Mouse (Mus musculus): ENCODE data around the gene Wtip. TPM values are rescaled to one million over a fixed set of nuclear protein-coding genes. Genes with fewer than 3 reads are reported as not detected.

The Wtip gene
- 56.3 and 68.9 TPM in 2 replicates for polyA plus RNA-seq (2012; rRNA removed)

DNA sequence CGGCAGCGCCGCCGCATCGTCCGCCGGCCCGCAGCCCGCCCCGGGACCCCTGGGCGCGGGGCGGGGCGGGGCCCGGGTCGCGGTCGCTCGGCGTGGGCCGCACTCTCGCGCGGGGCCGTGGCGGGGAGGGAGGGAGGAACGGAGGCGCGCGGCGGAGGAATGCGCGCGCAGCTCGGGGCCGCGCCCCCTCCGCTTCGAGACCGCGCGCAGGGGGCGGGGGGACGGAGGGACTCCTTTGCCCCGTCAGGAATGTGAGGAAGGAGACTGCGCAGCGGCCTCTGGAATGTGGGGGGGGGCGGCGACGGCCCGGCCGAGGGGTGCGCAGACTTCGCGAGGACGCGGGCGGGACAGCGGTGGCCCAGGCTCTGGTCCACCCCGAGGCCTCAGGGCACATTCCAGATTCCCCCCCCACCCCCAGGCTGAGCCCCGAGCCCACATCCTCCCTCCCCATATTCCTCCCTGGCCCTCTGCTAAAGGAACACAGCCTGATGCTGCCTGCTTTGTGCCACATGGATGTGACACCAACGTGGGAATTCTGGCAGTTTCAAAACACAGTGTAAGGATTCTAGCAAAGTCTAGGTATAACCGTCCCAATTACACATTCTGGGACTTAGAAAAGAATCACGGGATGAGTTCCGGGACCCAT is at the start of gene Wtip:
Gene Wtip (minus strand): TSS at position 152 of the 646 bp plus-strand sequence.

DNA sequence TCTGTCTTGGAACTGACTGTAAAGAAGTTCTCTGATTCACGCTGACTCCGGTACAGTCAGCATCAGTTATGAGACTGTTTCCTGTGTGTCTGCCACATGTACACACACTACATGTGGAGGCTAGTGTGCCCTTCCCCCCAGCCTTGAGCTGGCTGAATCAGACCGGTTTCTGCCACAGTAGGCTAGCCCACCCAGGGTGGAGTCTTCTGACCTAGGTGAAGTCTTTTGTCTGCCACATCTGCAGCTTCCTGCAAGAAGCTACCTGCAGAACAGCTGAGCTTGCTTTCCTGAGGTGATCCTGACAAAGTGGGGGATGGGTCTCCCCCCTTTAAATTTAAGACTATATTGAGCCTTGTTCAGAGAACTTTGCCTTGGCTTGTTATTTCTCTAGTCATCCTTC is 36.4 kb upstream of the Wtip start, which contains the start of gene Uba2:
Gene Uba2 (minus strand): TSS at position 146 of the 400 bp plus-strand sequence.

GRCm38 (mm10) chr7:34094911-34095481 is 38.1 kb downstream of the Wtip start, which contains the start of gene Scgb1b30:
Scgb1b30 (plus strand) TSS chr7:34095431.

Other genes with a start within 250 kb of the Wtip start
- gene Scgb2b26, start 188.2 kb downstream of the Wtip start, polyA plus RNA-seq (2012; rRNA removed): not detected in 2 replicates
- gene Scgb2b27, start 119.3 kb downstream of the Wtip start, polyA plus RNA-seq (2012; rRNA removed): not detected in 2 replicates
- gene Scgb1b27, start 111.8 kb downstream of the Wtip start, polyA plus RNA-seq (2012; rRNA removed): not detected in 2 replicates
- gene Scgb1b30, start 37.8 kb downstream of the Wtip start, polyA plus RNA-seq (2012; rRNA removed): not detected in 2 replicates
- gene Uba2, start 36.3 kb upstream of the Wtip start, polyA plus RNA-seq (2012; rRNA removed): 38.0 and 39.3 TPM in 2 replicates
- 40.2 and 44.5 TPM in 2 replicates for gene Pdcd2l, start 63.4 kb upstream of the Wtip start, polyA plus RNA-seq (2012; rRNA removed)
- gene Gpi1, start 97.1 kb upstream of the Wtip start, polyA plus RNA-seq (2012; rRNA removed): 304 and 366 TPM in 2 replicates
- not detected in 2 replicates for gene Gm6096, start 117.8 kb upstream of the Wtip start, polyA plus RNA-seq (2012; rRNA removed)
- gene 4931406P16Rik, start 180.3 kb upstream of the Wtip start, polyA plus RNA-seq (2012; rRNA removed): 54.4 and 60.0 TPM in 2 replicates